In genomic region chr4:127249701-127250349, GRCm38 (mm10) we compare ENCODE assay signal across 8 mouse cellular contexts. TPM values are rescaled to one million over a fixed set of nuclear protein-coding genes. Genes with fewer than 3 reads are reported as not detected.
DNase-seq lines count a peak whose midpoint lies in the region; ATAC-seq and TF ChIP-seq lines count a peak whose summit lies in the region.

No protein-coding gene starts in this region.

- no peak overlapping the region for H3K4me3 ChIP-seq in ES-Bruce4 (ENCODE audit: low read depth, low read length)
- H3K4me3 ChIP-seq in forebrain, embryonic 13.5 days, result no peak overlapping the region
- H3K4me3 ChIP-seq in heart, postnatal 0 days (ENCODE audit: low read depth, low read length), result no peak overlapping the region
- no peak overlapping the region for H3K4me3 ChIP-seq in liver, embryonic 14.5 days (ENCODE audit: insufficient read depth in 1 of 2, low read depth in 2 of 2, low read length in 2 of 2)
- no peak overlapping the region for H3K4me3 ChIP-seq in neural tube, embryonic 13.5 days

- no peaks in the 10 kb centered on the region for H3K9me3 ChIP-seq in ES-Bruce4 (replicated peaks; ENCODE audit: control insufficient read depth, insufficient read depth, low read length, poor library complexity, severe bottlenecking)
- H3K9me3 ChIP-seq in forebrain, embryonic 13.5 days (replicated peaks), result no peaks in the 10 kb centered on the region
- 0 out of 2 replicates have a peak, but pooled peaks cover 5% of the 10 kb centered on the region for H3K9me3 ChIP-seq in heart, postnatal 0 days (replicated peaks; ENCODE audit: control insufficient read depth, low read length)
- H3K9me3 ChIP-seq in liver, embryonic 14.5 days (ENCODE audit: control insufficient read depth, low read length), result no peaks in the 10 kb centered on the region
- no peaks in the 10 kb centered on the region for H3K9me3 ChIP-seq in neural tube, embryonic 13.5 days

- DNase-seq in heart, postnatal 0 days (ENCODE audit: low spot score), result peak; percentile 88
- peak; percentile 96 to 100 for DNase-seq in kidney, postnatal 36 days
- peak; percentile 63 to 72 (median 68) for DNase-seq in liver, embryonic 14.5 days (ENCODE audit: low read depth in 3 of 3, low spot score in 3 of 3)
- peak; percentile 83 for DNase-seq in telencephalon, adult 2 months (ENCODE audit: low read depth, low spot score)

- TF ChIP-seq CTCF in ES-Bruce4 (IDR thresholded peaks at IDR 0.05; ENCODE audit: low read depth, low read length), result peak; percentile 99
- peak; percentile 99 for TF ChIP-seq CTCF in heart, postnatal 0 days (IDR thresholded peaks at IDR 0.05; ENCODE audit: low read depth)
- peak; percentile 90 for TF ChIP-seq CTCF in liver, embryonic 14.5 days (IDR thresholded peaks at IDR 0.05; ENCODE audit: low read depth)

- no peak for TF ChIP-seq POLR2A in ES-Bruce4 (IDR thresholded peaks at IDR 0.05; ENCODE audit: insufficient read depth, low read length)

- H3K4me2 ChIP-seq in forebrain, embryonic 13.5 days, result no peak overlapping the region
- no peak overlapping the region for H3K4me2 ChIP-seq in heart, postnatal 0 days (ENCODE audit: low read depth, low read length)
- no peak overlapping the region for H3K4me2 ChIP-seq in liver, embryonic 14.5 days (ENCODE audit: low read depth)
- H3K4me2 ChIP-seq in neural tube, embryonic 13.5 days, result no peak overlapping the region

- WGBS in forebrain, embryonic 13.5 days, result 2% methylated on average over 5 of the region's 5 CpGs
- 3% methylated on average over 5 of the region's 5 CpGs for WGBS in heart, postnatal 0 days
- WGBS in liver, embryonic 14.5 days (ENCODE audit: insufficient replicate concordance), result 2% methylated on average over 5 of the region's 5 CpGs
- WGBS in neural tube, embryonic 13.5 days, result 4% methylated on average over 5 of the region's 5 CpGs

- peaks cover 2% of the 10 kb centered on the region for H3K4me1 ChIP-seq in ES-Bruce4 (ENCODE audit: control insufficient read depth, insufficient read depth, low read length)
- H3K4me1 ChIP-seq in forebrain, embryonic 13.5 days, result peaks cover 13% of the 10 kb centered on the region
- H3K4me1 ChIP-seq in heart, postnatal 0 days (ENCODE audit: control insufficient read depth, insufficient read depth), result peaks cover 11% of the 10 kb centered on the region
- peaks cover 0 to 3% of the 10 kb centered on the region in 2 experiments; a peak in 2 of 4 replicates for H3K4me1 ChIP-seq in liver, embryonic 14.5 days (replicated peaks; ENCODE audit: control insufficient read depth in 2 of 2, insufficient read depth in 2 of 2, low read length in 1 of 2)
- peaks cover 14% of the 10 kb centered on the region for H3K4me1 ChIP-seq in neural tube, embryonic 13.5 days (replicated peaks)

- no peak overlapping the region for H3K27ac ChIP-seq in ES-Bruce4 (ENCODE audit: insufficient read depth, low read length)
- H3K27ac ChIP-seq in forebrain, embryonic 13.5 days, result no peak overlapping the region
- no peak overlapping the region for H3K27ac ChIP-seq in heart, postnatal 0 days (ENCODE audit: low read depth)
- H3K27ac ChIP-seq in liver, embryonic 14.5 days, result no peak overlapping the region
- no peak overlapping the region for H3K27ac ChIP-seq in neural tube, embryonic 13.5 days (replicated peaks)

- H3K36me3 ChIP-seq in ES-Bruce4 (ENCODE audit: control insufficient read depth, insufficient read depth, low read length, poor library complexity, severe bottlenecking), result peaks cover 4% of the 10 kb centered on the region
- peaks cover 25% of the 10 kb centered on the region for H3K36me3 ChIP-seq in forebrain, embryonic 13.5 days (ENCODE audit: poor library complexity, severe bottlenecking)
- peaks cover 12% of the 10 kb centered on the region for H3K36me3 ChIP-seq in heart, postnatal 0 days (replicated peaks; ENCODE audit: control insufficient read depth, insufficient read depth, low read length)
- no peaks in the 10 kb centered on the region; the same call in 1 of the 2 replicates for H3K36me3 ChIP-seq in liver, embryonic 14.5 days (replicated peaks; ENCODE audit: control insufficient read depth, insufficient read depth, low read depth)
- peaks cover 22% of the 10 kb centered on the region for H3K36me3 ChIP-seq in neural tube, embryonic 13.5 days

- no peak for TF ChIP-seq EP300 in ES-Bruce4 (IDR thresholded peaks at IDR 0.05; ENCODE audit: insufficient read depth, low read depth, low read length)
- TF ChIP-seq EP300 in heart, postnatal 0 days (IDR thresholded peaks at IDR 0.05; ENCODE audit: low read depth), result no peak
- TF ChIP-seq EP300 in liver, embryonic 14.5 days (IDR thresholded peaks at IDR 0.05; ENCODE audit: low read depth), result no peak

- H3K27me3 ChIP-seq in ES-Bruce4 (ENCODE audit: control insufficient read depth, insufficient read depth, low read length, poor library complexity, severe bottlenecking), result no peaks in the 10 kb centered on the region
- H3K27me3 ChIP-seq in forebrain, embryonic 13.5 days, result no peaks in the 10 kb centered on the region
- no peaks in the 10 kb centered on the region for H3K27me3 ChIP-seq in heart, postnatal 0 days (ENCODE audit: control insufficient read depth, insufficient read depth, low read length)
- H3K27me3 ChIP-seq in liver, embryonic 14.5 days (ENCODE audit: control insufficient read depth, insufficient read depth, low read length), result no peaks in the 10 kb centered on the region
- H3K27me3 ChIP-seq in neural tube, embryonic 13.5 days, result no peaks in the 10 kb centered on the region

- peak; percentile 71; the same call in 1 of the 2 replicates for ATAC-seq in cerebellum, adult (ENCODE audit: insufficient number of reproducible peaks, low FRiP score, low TSS enrichment)
- ATAC-seq in forebrain, embryonic 13.5 days, result peak; percentile 94
- ATAC-seq in heart, postnatal 0 days (ENCODE audit: insufficient read depth, low read depth), result peak; percentile 83
- ATAC-seq in liver, embryonic 14.5 days (ENCODE audit: insufficient read depth), result peak; percentile 78
- peak; percentile 92 for ATAC-seq in neural tube, embryonic 13.5 days (ENCODE audit: low read depth)

- H3K9ac ChIP-seq in ES-Bruce4 (ENCODE audit: low read depth, poor library complexity, severe bottlenecking), result no peak overlapping the region
- H3K9ac ChIP-seq in forebrain, embryonic 13.5 days, result no peak overlapping the region
- no peak overlapping the region for H3K9ac ChIP-seq in heart, postnatal 0 days (replicated peaks; ENCODE audit: low read depth, low read length)
- no peak overlapping the region for H3K9ac ChIP-seq in liver, embryonic 14.5 days (replicated peaks)
- H3K9ac ChIP-seq in neural tube, embryonic 13.5 days, result no peak overlapping the region

RNA-seq across cellular contexts. Expression of gene Smim12, which starts 6.2 kb away (rescaled TPM):
- polyA plus RNA-seq in ES-Bruce4 (2011; ENCODE audit: insufficient read depth, insufficient read length, low read depth, missing spikeins), result 26.6 and 28.8 TPM in 2 replicates
- 50.4 and 51.3 TPM in 2 replicates for polyA plus RNA-seq in forebrain, embryonic 13.5 days (2015; fragmentation: Nextera tagmentation; extraction: Ambion mirVana)
- 58.4 and 58.6 TPM in 2 replicates for total RNA-seq in heart, postnatal 0 days (2014; rRNA removed; ENCODE audit: low replicate concordance)
- polyA plus RNA-seq in heart, postnatal 0 days (2015; fragmentation: Nextera tagmentation; extraction: Ambion mirVana), result 69.0 and 74.7 TPM in 2 replicates
- 11.9 and 14.5 TPM in 2 replicates for polyA plus RNA-seq in liver, embryonic 14.5 days (2012; rRNA removed)
- polyA plus RNA-seq in liver, embryonic 14.5 days (2014; fragmentation: Nextera tagmentation; extraction: Ambion mirVana), result 25.7 and 27.5 TPM in 2 replicates
- polyA plus RNA-seq in neural tube, embryonic 13.5 days (2015; fragmentation: Nextera tagmentation; extraction: Ambion mirVana), result 57.9 and 60.3 TPM in 2 replicates
